Mouse (Mus musculus) adrenal gland, postnatal 0 days (tissue): Measurements from ENCODE around the gene Cbr1. TPM values are rescaled to one million over a fixed set of nuclear protein-coding genes. Genes with fewer than 3 reads are reported as not detected.

Experiments
- polyA plus RNA-seq: library from polyadenylated mRNA; unstranded; fragments of >200 nt; fragmentation: Nextera tagmentation; extraction: Ambion mirVana; gene quantifications from 2 replicates; pipeline ENCODE4 v1.2.1, GENCODE M21; 2015

The Cbr1 gene
- polyA plus RNA-seq: 98.6 and 105 TPM in 2 replicates

DNA sequence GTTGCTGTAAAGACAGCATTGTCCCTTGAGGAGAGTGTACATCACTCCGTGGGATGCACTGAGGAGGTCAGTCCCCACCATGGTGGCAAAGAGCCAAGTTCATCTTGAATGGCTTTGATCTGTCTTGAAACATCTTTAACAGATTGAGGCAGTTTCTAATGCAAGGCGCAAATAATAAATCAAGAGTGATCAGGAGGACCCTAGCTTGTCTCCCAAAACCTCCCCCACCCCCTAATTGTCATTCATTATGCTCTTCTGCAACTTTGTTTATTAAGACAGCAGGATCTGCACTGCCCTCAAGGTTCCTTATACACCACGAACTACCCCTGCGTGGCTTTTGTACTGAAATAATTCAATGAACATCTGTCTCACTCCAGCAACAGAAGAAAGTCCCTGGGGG, at the start of gene Cbr1:
Gene Cbr1, plus strand, starts transcription at position 301 of the 400 bp plus-strand sequence.

DNA sequence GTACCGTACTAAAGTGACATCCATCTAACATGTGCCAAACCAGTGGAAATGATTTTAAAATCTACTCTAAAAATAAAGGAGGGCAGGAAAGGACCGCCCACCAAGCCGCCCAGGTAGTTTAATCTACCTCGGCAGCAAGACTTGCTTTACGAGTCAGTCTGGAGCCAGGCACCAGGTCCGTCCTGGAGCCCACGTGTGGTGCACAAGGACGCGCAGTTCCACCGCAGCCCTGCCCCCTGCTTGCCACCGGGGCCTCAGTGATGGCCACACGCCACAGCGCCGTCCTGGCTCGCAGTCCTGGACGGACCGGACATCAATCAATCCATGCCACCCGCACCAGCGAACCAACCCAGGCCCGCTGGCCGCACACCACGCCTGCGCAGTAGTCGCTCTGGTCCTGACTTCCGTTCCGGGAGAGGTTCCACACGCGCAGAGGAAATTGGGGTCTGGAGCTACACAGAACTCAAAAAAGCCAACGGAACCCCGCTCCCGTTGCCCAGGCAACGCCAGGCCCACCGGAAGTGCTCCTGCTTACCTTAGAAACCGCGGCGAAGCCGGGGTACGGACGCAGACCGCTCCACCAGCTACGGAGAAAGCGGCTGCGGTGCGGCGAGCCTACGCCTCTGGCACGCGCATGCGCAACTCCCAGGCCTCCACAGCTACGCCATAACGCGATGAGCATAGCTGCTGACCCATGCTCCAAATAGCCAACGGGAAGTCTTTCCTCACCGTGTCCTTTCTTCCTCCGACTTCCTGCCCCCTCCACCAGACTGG, 2.0 kb upstream of the Cbr1 start, which contains the start of gene Setd4:
Gene Setd4, minus strand, starts transcription at position 625 of the 774 bp plus-strand sequence.

DNA sequence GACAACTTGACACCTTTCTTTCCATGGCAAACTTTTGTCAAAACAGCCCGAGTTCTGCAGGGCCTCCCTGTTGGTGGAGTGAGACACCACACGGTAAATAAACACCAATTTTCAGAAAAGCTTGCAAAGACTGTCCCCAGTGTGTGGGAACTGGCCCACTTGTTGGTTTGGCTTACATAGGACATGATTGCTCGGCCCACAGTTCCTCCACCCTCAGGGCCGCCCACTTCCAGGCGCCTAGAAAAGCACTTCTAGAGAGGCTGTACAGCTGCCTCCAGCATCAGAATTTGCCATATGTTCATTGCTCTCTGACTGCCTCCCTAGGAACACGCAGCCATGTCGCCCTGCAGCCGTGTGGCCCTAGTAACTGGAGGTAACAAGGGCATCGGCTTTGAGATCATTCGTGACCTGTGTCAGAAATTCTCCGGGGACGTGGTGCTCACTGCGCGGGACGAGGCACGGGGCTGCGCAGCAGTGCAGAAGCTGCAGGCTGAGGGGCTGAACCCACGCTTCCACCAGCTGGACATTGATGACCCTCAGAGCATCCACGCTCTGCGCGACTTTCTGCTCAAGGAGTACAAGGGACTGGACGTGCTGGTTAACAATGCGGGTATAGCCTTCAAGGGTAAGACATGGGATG, 22.2 kb downstream of the Cbr1 start, which contains the start of gene Gm5678:
Gene Gm5678, plus strand, starts transcription at position 337 of the 640 bp plus-strand sequence.

Other genes with a start within 250 kb of the Cbr1 start
- 6.0 and 8.3 TPM in 2 replicates for gene Setd4, start 1.8 kb upstream of the Cbr1 start, polyA plus RNA-seq
- gene Gm5678, start 22.2 kb downstream of the Cbr1 start, polyA plus RNA-seq: not detected in 2 replicates
- 8.2 and 9.7 TPM in 2 replicates for gene Cbr3, start 77.4 kb downstream of the Cbr1 start, polyA plus RNA-seq
- gene Dop1b, start 106.1 kb downstream of the Cbr1 start, polyA plus RNA-seq: 8.6 and 9.2 TPM in 2 replicates
- gene Morc3, start 226.3 kb downstream of the Cbr1 start, polyA plus RNA-seq: 22.6 and 31.5 TPM in 2 replicates